Comparison of ENCODE assay signal across 1 mouse cellular context in the genomic region with DNA sequence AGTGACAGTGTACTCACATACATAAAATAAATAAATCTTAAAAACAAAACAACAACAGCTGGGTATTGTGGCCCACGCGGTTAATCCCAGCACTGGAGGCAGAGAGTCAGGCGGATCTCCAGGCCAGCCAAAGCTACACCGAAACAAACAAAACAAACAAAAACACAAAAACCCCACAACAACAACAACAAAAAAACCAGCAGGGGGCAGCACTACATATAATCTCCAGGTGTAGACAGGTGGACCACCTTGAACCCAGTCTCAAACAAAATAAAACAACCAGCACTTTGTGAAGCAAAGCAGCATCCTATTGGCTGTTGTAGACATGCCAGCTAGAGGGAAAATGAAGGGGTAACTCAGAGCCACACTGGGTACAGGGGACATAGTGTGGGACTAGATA.
TF ChIP-seq lines count a peak whose summit lies in the region.

No protein-coding gene starts in this region.

TF ChIP-seq in MEL, 35 proteins besides CTCF, POLR2A, EP300 and RAD21:
- TF ChIP-seq HCFC1 (IDR thresholded peaks at IDR 0.05; ENCODE audit: low read depth, low read length) (no peak), UBTF (IDR thresholded peaks at IDR 0.05; ENCODE audit: borderline replicate concordance, insufficient read depth, low read depth, low read length) (no peak), SMC3 (IDR thresholded peaks at IDR 0.05; ENCODE audit: low read depth, low read length) (peak; percentile 14; the same call in 1 of the 2 replicates), TBP (IDR thresholded peaks at IDR 0.05; ENCODE audit: low read depth, low read length) (0 out of 2 replicates have a peak, but pooled peaks have one; percentile 29), CHD1 (IDR thresholded peaks at IDR 0.05; ENCODE audit: low read depth, low read length) (no peak), E2F4 (IDR thresholded peaks at IDR 0.05; ENCODE audit: borderline replicate concordance, low read depth, low read length) (no peak)
